Mouse (Mus musculus) kidney, postnatal 0 days (tissue): ENCODE data around the gene Msmb. TPM values are rescaled to one million over a fixed set of nuclear protein-coding genes. Genes with fewer than 3 reads are reported as not detected.

Source experiments
- ATAC-seq: fragments of 200-750 bp; cut with Nextera tagmentation; replicated peaks from 2 replicates; pipeline ENCODE4 v1.8.0; 2017; ENCODE audit warnings: low read depth, moderate number of reproducible peaks, moderate TSS enrichment, moderate library complexity; ENCODE audit not compliant: low FRiP score
- DNase-seq: peaks from one replicate; pipeline ENCODE4 v3.0.0-alpha.2; 2016; ENCODE audit warnings: low spot score
- H3K27ac ChIP-seq: fragments of 300-500 bp; sonication (generic); 2 replicates; pipeline ENCODE4 v1.5.1; 2014; ENCODE audit warnings: mild to moderate bottlenecking
- H3K27me3 ChIP-seq: fragments of 300-500 bp; sonication (generic); 2 replicates; pipeline ENCODE4 v1.6.1; 2014; ENCODE audit warnings: low read length, mixed read lengths; ENCODE audit not compliant: insufficient read depth
- H3K36me3 ChIP-seq: fragments of 300-500 bp; sonication (generic); 2 replicates; pipeline ENCODE4 v1.6.1; 2014; ENCODE audit warnings: low read length, mixed read lengths; ENCODE audit not compliant: insufficient read depth
- H3K4me1 ChIP-seq: fragments of 300-500 bp; sonication (generic); replicated peaks from 2 replicates; pipeline ENCODE4 v1.6.1; 2014; ENCODE audit warnings: antibody characterized with exemption, low read length, mixed read lengths; ENCODE audit not compliant: insufficient read depth
- H3K4me2 ChIP-seq: fragments of 300-500 bp; sonication (generic); 2 replicates; pipeline ENCODE4 v1.6.1; 2014; ENCODE audit warnings: mild to moderate bottlenecking, low read length, moderate library complexity, mixed read lengths
- H3K4me3 ChIP-seq: fragments of 300-500 bp; sonication (generic); replicated peaks from 2 replicates; pipeline ENCODE4 v1.5.1; 2014; ENCODE audit warnings: low read depth, low read length
- H3K9ac ChIP-seq: fragments of 300-500 bp; sonication (generic); 2 replicates; pipeline ENCODE4 v1.6.1; 2014; ENCODE audit warnings: low read depth, low read length
- H3K9me3 ChIP-seq: fragments of 300-500 bp; sonication (generic); replicated peaks from 2 replicates; pipeline ENCODE4 v1.6.1; 2016; ENCODE audit warnings: low read length, inconsistent platforms, mixed read lengths
- CTCF ChIP-seq: IDR thresholded peaks from 2 replicates; pipeline ENCODE4 v1.5.1; 2016; ENCODE audit warnings: antibody characterized with exemption, low read depth, mild to moderate bottlenecking, moderate library complexity
- WGBS: fragments of 180-500 bp; shearing (Covaris S2); extraction: QIAGEN DNeasy Blood & Tissue Kit; methylation state at CpG from one replicate; pipeline ENCODE4 v1.1.7; 2014; 5-methylcytosine and 5-hydroxymethylcytosine counted together
- polyA plus RNA-seq: library from polyadenylated mRNA; unstranded; fragments of >200 nt; fragmentation: Nextera tagmentation; extraction: Ambion mirVana; gene quantifications from 2 replicates; pipeline ENCODE4 v1.2.1, GENCODE M21; 2015

Msmb gene
- polyA plus RNA-seq, 1 experiment from 2014 or later: not detected

DNA sequence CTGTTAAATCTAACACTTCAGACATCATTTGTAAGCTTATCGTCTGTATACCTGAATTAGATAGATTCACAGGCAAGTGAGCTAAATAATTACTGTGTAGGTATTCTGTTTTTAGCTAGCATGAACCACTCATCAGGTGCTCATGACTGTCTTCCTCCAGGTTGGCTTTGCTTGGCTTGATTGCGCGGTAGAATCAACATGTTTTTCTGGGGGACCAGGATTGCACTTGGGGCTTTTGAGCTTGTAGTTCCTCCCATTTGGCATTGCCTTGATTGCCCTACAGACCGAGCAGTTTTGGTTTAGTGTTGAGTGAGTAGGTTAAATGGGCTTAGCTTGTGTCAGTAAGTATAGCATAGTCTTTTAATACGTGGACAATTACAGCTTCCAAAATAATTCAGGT is 20.4 kb downstream of the Msmb start:
- no peaks in the 10 kb centered on the region for H3K9me3 ChIP-seq
- no peaks in the 10 kb centered on the region for H3K27me3 ChIP-seq
- H3K4me2 ChIP-seq: no peak overlapping the region
- H3K4me3 ChIP-seq: no peak overlapping the region
- 87% methylated on average over 5 of the region's 5 CpGs for WGBS
- no peak overlapping the region for H3K27ac ChIP-seq
- 0 out of 2 replicates have a peak, but pooled peaks cover 5% of the 10 kb centered on the region for H3K4me1 ChIP-seq
- TF ChIP-seq CTCF: no peak
- H3K9ac ChIP-seq: no peak overlapping the region
- DNase-seq (no peak), ATAC-seq (no peak)
- H3K36me3 ChIP-seq: no peaks in the 10 kb centered on the region

DNA sequence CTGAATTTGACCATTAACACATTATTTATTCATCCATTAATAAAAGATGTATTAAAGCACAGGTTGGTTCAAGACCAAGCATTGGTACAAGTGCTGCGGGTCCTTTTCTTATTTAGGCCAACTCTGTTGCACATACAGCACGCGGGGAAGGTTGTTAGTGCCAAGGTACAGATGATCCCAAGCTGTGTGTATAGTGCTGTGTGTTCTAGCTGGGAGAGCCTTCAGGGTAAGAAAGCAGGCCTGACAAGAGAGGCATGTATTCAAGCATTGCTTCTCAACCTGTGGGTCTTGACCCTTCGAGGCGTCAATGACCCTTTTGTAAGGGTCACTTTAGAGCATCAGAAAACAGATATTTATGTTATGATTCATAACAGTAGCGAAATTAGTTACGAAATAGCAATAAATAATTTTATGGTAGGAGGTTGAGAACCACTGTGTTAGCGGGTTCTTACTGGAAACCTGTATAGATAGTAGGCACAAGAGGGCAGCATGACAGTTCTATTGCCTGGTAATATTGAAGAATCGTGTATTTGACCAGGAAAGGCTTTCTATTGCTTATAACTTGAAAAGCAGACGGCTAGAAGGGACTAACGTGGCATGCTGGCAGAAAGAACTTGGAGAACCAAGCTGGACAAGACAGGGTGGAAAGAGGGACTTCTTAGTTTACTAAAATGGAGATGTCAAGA is 21.5 kb downstream of the Msmb start:
- DNase-seq: no peak
- WGBS: 90% methylated on average over 11 of the region's 11 CpGs
- no peak for ATAC-seq

DNA sequence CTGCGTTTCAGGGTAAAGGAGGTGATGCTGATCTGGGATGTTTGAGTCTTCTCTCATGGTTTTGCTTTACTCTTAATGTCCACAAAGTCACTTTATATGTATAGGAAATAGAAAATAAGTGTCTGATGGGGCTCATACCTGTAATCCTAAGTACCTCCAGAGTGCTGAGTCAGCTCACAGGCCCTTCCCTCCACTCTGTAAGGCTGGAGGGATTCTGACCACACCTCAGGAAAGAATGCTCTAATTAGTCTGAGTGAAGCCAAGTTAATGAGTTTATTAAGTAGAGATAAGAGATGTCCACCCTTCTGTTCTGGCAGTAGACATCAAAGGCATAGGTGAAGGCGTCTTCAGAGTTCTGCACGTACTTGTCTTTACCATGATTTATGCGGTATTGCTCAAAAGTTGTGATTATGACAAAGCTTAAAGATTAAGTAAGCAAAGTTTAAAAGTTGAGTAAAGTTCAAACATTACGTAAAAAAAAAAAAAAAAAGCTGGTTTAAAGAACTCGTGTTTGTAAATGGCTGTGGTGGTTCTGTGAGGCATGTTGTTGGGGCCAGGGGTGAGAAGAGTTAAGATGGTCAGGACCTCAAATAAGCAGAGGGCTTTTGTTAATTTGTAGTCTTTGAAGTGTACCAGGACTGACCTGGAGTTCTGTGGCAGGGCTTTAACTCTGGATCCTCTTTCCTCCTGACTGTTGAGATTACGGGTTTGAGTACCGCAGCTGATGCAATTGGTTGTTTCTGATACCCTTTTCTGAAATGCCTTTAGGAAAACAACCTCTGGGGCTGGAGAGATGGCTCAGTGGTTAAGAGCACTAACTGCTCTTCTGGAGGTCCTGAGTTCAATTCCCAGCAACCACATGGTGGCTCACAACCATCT is 22.6 kb downstream of the Msmb start:
- Histone ChIP-seq H3K27me3 (no peaks in the 10 kb centered on the region), H3K4me3 (no peak overlapping the region), H3K27ac (peak overlapping the region; percentile 88; the same call in 1 of the 2 replicates), H3K9me3 (no peaks in the 10 kb centered on the region), H3K4me1 (0 out of 2 replicates have a peak, but pooled peaks cover 5% of the 10 kb centered on the region), H3K9ac (no peak overlapping the region), H3K4me2 (peak overlapping the region; percentile 92; the same call in 1 of the 2 replicates), H3K36me3 (no peaks in the 10 kb centered on the region)
- no peak for ATAC-seq
- 76% methylated on average over 8 of the region's 8 CpGs for WGBS
- DNase-seq: no peak
- TF ChIP-seq CTCF: no peak

More for the DNA sequence above, 21.5 kb downstream of the Msmb start:
- no peak for TF ChIP-seq CTCF
- Histone ChIP-seq H3K4me1 (0 out of 2 replicates have a peak, but pooled peaks cover 5% of the 10 kb centered on the region), H3K27ac (no peak overlapping the region), H3K27me3 (no peaks in the 10 kb centered on the region), H3K4me2 (no peak overlapping the region), H3K4me3 (no peak overlapping the region), H3K36me3 (no peaks in the 10 kb centered on the region), H3K9me3 (no peaks in the 10 kb centered on the region), H3K9ac (no peak overlapping the region)

DNA sequence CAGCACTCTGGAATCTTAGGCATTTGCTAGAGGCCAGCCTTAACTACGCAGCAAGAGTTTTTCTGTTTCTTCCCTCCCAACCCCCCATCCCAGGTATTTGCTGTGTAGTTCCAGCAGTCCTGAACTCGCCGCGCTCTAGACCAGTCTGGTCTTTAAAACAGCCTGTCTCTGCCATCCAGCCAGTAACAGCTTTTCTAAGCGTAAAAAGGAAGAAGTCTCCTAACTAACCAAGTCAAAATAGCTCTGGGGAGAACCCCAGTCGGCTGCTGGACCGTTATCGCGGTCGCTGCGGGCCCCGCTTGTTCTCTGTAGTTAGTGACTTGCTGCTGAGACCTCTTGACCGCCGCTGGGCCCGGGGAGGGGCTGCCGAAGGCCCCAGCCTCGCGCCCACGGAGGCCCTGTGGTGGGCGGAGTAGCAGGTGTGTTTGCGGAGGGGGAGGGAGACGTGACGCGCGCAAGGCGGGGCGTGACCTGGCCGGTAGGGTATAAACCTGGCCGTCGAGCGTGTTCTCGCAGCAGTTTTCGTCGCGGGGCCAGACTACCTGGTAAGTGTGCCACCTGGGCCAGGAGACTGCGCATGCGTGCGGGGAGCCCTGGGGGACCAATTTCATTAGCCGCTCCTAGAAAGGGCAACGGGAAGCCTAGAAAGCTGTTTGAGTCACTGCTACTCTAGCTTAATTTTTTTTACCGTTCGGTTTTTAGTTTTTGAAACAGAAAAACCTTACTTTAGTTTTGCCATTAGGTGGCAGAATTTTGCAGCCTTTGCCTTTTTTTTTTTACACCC is 23.6 kb downstream of the Msmb start:
- Histone ChIP-seq H3K4me1 (0 out of 2 replicates have a peak, but pooled peaks cover 3% of the 10 kb centered on the region), H3K9ac (peak overlapping the region; percentile 58), H3K27me3 (no peaks in the 10 kb centered on the region), H3K27ac (peak overlapping the region; percentile 88), H3K36me3 (no peaks in the 10 kb centered on the region), H3K9me3 (no peaks in the 10 kb centered on the region), H3K4me3 (peak overlapping the region; percentile 46), H3K4me2 (peak overlapping the region; percentile 92)
- ATAC-seq (peak; percentile 91), DNase-seq (peak; percentile 85)
- TF ChIP-seq CTCF: peak; percentile 26; the same call in 1 of the 2 replicates
- WGBS: under 1% methylated on average over 42 of the region's 42 CpGs

DNA sequence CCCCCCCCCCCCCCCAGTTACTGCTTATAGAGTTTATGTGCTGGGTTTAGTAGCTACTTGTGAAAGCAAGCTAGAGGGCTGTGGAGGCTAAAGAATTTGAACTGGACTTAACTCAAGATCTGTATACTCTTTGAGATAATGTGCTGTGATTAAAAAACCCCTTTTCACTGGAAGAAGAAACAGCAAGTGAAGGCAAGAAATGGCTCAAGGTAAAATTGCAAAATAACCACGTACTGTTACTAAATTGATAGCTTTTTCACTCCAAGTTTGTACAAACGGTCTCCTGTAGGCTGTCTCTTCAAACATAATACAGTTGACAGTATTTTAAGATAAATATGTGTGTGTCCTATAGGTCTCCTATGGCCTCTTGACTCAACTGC is 24.2 kb downstream of the Msmb start:
- Histone ChIP-seq H3K4me2 (peak overlapping the region; percentile 92), H3K36me3 (no peaks in the 10 kb centered on the region), H3K27me3 (no peaks in the 10 kb centered on the region), H3K4me1 (no peaks in the 10 kb centered on the region), H3K9ac (0 out of 2 replicates have a peak overlapping the region, but pooled peaks have one; percentile 58), H3K4me3 (peak overlapping the region; percentile 46; the same call in 1 of the 2 replicates), H3K27ac (0 out of 2 replicates have a peak overlapping the region, but pooled peaks have one; percentile 88), H3K9me3 (no peaks in the 10 kb centered on the region)
- 50% methylated on average over 2 of the region's 2 CpGs for WGBS
- no peak for TF ChIP-seq CTCF
- ATAC-seq (no peak), DNase-seq (no peak)
